Mouse (Mus musculus) kidney, adult 2 months (tissue): ENCODE measurements at regions not wholly inside any gene's neighbourhood (a gene's known extent, or its start where the extent isn't known, plus 50 kb on each side); places are given as distances from the start of the nearest gene placed in this dataset.

Experiments used
- DNase-seq: peaks from one replicate; pipeline ENCODE4 v3.0.0; 2021
- H3K27ac ChIP-seq: fragments of 200-500 bp; 2 replicates; pipeline ENCODE4 v1.5.1; 2012; ENCODE audit warnings: low read depth, low read length, control low read depth, inconsistent platforms; ENCODE audit not compliant: insufficient read depth
- H3K27me3 ChIP-seq: fragments of 200-500 bp; replicated peaks from 2 replicates; pipeline ENCODE4 v1.6.1; 2012; ENCODE audit warnings: mild to moderate bottlenecking, moderate library complexity, low read length, inconsistent platforms; ENCODE audit not compliant: control insufficient read depth, insufficient read depth
- H3K36me3 ChIP-seq: fragments of 200-500 bp; 2 replicates; pipeline ENCODE4 v1.6.1; 2012; ENCODE audit warnings: mild to moderate bottlenecking, moderate library complexity, low read length, inconsistent platforms; ENCODE audit not compliant: control insufficient read depth, insufficient read depth
- H3K4me1 ChIP-seq: fragments of 200-500 bp; 2 replicates; pipeline ENCODE4 v1.6.1; 2011; ENCODE audit warnings: low read length; ENCODE audit not compliant: control insufficient read depth, insufficient read depth
- H3K4me3 ChIP-seq: fragments of 200-500 bp; 2 replicates; pipeline ENCODE4 v1.5.1; 2011; ENCODE audit warnings: mild to moderate bottlenecking, low read depth, low read length, control low read depth; ENCODE audit not compliant: insufficient read depth
- CTCF ChIP-seq: fragments of 200-500 bp; conservative IDR thresholded peaks from 2 replicates; pipeline ENCODE4 v1.5.1; 2011; ENCODE audit warnings: low read depth, mild to moderate bottlenecking, control low read depth, low read length, moderate library complexity, mixed read lengths; ENCODE audit not compliant: insufficient read depth, insufficient read length
- POLR2A ChIP-seq: fragments of 200-500 bp; IDR thresholded peaks from one replicate; pipeline ENCODE4 v1.6.1; 2011; ENCODE audit warnings: low read depth, low read length, control low read depth
- WGBS: fragments of 180-500 bp; shearing (Covaris S2); methylation state at CpG from one replicate; pipeline ENCODE4 v1.1.7; 2018; 5-methylcytosine and 5-hydroxymethylcytosine counted together

- 78% methylated on average over 9 of the region's 9 CpGs for WGBS
- no peak overlapping the region for H3K27ac ChIP-seq
- no peaks in the 10 kb centered on the region for H3K4me1 ChIP-seq
- H3K36me3 ChIP-seq, result no peaks in the 10 kb centered on the region
- no peaks in the 10 kb centered on the region for H3K27me3 ChIP-seq
- H3K4me3 ChIP-seq, result no peak overlapping the region
- TF ChIP-seq CTCF (no peak), POLR2A (no peak)
- no peak for DNase-seq
These were observed 269.7 kb downstream of the Efnb2 start for GRCm38 (mm10) chr8:8391321-8391720.

GRCm38 (mm10) chr8:8378248-8378647, 282.8 kb downstream of the Efnb2 start:
- WGBS, result 48% methylated on average over 4 of the region's 4 CpGs
- no peak for DNase-seq
- H3K4me3 ChIP-seq, result no peak overlapping the region
- TF ChIP-seq POLR2A (no peak), CTCF (no peak)
- H3K27me3 ChIP-seq, result no peaks in the 10 kb centered on the region
- no peaks in the 10 kb centered on the region for H3K4me1 ChIP-seq
- no peaks in the 10 kb centered on the region for H3K36me3 ChIP-seq
- H3K27ac ChIP-seq, result no peak overlapping the region

GRCm38 (mm10) chr8:8376791-8377190, 284.3 kb downstream of the Efnb2 start:
- H3K27me3 ChIP-seq, result no peaks in the 10 kb centered on the region
- no peak overlapping the region for H3K4me3 ChIP-seq
- no peak for TF ChIP-seq CTCF
- no peak for TF ChIP-seq POLR2A
- H3K27ac ChIP-seq, result no peak overlapping the region
- H3K36me3 ChIP-seq, result no peaks in the 10 kb centered on the region
- no peaks in the 10 kb centered on the region for H3K4me1 ChIP-seq
- no peak for DNase-seq
- 85% methylated on average over 3 of the region's 3 CpGs for WGBS

- Histone ChIP-seq H3K36me3 (no peaks in the 10 kb centered on the region), H3K4me3 (no peak overlapping the region), H3K4me1 (no peaks in the 10 kb centered on the region), H3K27me3 (no peaks in the 10 kb centered on the region), H3K27ac (no peak overlapping the region)
- no peak for DNase-seq
- TF ChIP-seq POLR2A (no peak), CTCF (no peak)
- 68% methylated on average over 2 of the region's 2 CpGs for WGBS
These were observed 284.7 kb downstream of the Efnb2 start for GRCm38 (mm10) chr8:8376379-8376778.

GRCm38 (mm10) chr8:8367282-8367871, 293.7 kb downstream of the Efnb2 start:
- H3K4me3 ChIP-seq, result no peak overlapping the region
- no peaks in the 10 kb centered on the region for H3K36me3 ChIP-seq
- H3K4me1 ChIP-seq, result no peaks in the 10 kb centered on the region
- WGBS, result 96% methylated on average over 4 of the region's 4 CpGs
- H3K27ac ChIP-seq, result no peak overlapping the region
- H3K27me3 ChIP-seq, result no peaks in the 10 kb centered on the region
- no peak for DNase-seq
- no peak for TF ChIP-seq CTCF
- TF ChIP-seq POLR2A, result no peak

- 87% methylated on average over 7 of the region's 7 CpGs for WGBS
- no peaks in the 10 kb centered on the region for H3K27me3 ChIP-seq
- H3K4me1 ChIP-seq, result no peaks in the 10 kb centered on the region
- TF ChIP-seq CTCF (no peak), POLR2A (no peak)
- no peak overlapping the region for H3K4me3 ChIP-seq
- no peak overlapping the region for H3K27ac ChIP-seq
- DNase-seq, result no peak
- no peaks in the 10 kb centered on the region for H3K36me3 ChIP-seq
These were observed 299.0 kb downstream of the Efnb2 start for GRCm38 (mm10) chr8:8361941-8362537.

GRCm38 (mm10) chr8:8360586-8360985, 300.5 kb downstream of the Efnb2 start:
- Histone ChIP-seq H3K4me3 (no peak overlapping the region), H3K36me3 (no peaks in the 10 kb centered on the region), H3K27ac (no peak overlapping the region), H3K4me1 (no peaks in the 10 kb centered on the region), H3K27me3 (no peaks in the 10 kb centered on the region)
- DNase-seq, result no peak
- TF ChIP-seq CTCF (no peak), POLR2A (no peak)
